Mouse (Mus musculus) ovary, postnatal 14 days (tissue): ENCODE measurements around the gene Umodl1.

ENCODE experiments used
- DNase-seq: peaks from one replicate; pipeline ENCODE4 v3.0.0; 2022; ENCODE audit warnings: low spot score

Umodl1 gene

DNA sequence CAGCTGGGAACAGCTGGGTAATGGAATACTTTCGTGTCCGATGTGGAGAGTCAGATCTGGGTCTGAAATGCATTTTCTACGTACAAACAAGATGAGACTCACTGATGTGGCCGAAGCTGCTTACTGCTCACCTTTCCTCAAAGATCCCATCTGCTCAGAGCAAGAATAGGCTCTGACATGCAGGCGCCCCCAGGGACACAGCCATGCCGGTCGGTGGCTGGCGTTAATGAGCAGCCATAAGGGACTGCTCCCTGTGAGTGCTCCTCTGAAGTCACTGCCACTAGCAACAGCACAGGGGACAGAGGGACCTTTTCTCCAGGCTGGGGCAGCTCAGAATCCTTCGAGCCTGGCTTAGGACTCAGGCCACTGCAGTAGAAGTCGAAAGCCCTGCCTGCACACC lies at the start of gene Umodl1:
TSS of gene Umodl1 (plus strand) at position 301 of the 400 bp plus-strand sequence.
- DNase-seq: no peak

DNA sequence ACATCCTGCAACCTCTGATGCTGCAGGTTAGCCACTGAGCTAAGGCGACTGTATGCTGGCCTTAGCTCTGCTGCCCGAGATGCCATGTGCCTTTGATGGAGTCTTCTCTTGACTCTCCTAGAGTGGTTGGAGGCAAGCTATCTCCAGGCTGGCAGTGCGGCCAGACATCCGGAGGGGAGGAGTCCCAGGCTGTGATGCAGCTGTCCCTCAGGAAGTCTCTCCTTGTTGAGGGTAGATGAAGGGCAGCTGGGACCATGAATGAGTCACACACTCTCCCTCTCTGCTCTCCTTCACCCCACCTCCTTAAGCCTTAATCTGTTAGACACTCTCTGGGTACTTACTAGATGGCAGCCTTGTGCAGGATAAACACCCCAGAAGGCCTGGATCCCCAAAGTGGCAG lies 46.9 kb upstream of the Umodl1 start:
- no peak for DNase-seq

DNA sequence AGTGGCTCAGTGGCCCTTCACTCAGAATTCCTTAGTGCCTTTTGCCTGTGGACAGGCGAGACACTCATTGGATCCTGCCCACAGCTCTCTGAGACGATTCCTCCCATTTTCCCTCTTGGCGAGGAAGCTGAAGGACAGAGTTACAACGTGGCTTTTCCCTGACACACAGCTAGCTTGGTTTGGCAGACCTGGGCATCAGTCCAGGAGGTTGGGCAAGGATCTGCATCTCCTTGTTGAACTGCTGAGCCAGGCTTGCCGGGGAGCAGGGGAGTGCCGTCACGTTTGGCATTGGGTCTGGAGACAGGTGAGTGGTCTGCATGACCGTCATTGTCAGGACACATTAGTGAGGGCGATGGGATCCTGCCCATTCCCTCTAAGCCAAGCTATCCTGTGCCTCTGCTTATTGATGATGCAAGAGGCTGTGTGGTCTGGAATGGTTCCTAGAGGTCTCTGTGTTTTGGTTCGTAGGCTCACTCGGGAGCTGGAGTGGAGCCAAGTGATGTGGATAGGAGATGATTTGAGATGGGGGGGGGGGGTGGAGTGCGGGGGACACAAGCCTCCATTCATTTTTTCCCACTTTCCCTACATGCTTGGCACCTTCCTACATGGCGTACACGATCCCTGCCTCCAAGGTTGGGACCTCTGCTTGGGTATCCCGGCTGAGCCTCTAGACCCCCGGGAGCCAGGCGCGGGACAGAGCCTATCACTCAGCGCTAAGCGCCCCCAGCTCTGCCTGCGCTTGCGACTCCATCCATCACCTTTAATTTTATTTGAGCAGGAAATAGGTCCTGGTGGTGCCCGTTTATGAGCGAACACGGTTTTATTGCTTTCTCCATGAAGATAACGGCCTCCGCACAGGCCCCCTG lies 43.3 kb upstream of the Umodl1 start:
- DNase-seq: peak; percentile 18

GRCm38 (mm10) chr17:30911732-30912088 lies 42.7 kb upstream of the Umodl1 start:
- no peak for DNase-seq

DNA sequence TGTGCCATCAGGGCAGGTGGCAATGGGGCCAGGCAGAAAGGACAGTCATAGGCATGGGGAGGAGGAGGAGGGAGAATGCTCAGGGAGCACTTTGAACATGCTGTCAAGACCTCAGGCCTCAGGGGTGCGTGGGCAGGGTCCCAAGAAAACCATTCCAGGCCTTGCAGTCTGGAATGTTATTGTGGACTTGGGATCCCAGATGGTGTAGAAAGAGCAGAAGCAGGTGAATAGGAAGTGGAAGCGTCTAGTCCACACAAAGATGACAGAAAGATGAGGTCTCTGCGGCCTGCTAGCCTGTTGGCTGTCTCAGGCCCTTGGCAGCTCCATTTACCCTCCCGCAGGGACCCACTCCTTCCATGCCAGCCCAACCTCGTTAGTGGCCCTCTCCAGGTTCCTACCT lies 41.9 kb upstream of the Umodl1 start:
- DNase-seq: no peak

DNA sequence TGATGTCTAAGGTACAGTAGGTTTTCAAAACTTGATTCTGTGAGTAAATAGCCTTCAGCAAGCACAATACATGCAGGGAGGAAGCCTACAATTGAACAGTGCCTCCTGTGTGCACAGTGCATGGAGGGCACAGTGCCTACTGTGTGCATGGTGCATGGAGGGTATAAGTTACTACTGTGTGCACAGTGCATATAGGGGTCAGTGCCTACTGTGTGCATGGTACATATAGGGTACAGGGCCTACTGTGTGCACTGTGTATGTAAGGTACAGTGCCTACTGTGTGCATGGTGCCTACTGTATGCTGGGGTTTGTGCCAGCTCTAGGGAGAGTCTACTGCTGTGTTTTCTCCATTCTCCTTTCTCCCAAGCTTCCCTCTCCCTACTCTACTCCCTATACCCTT lies 40.2 kb upstream of the Umodl1 start:
- no peak for DNase-seq

GRCm38 (mm10) chr17:30923566-30923965 lies 30.9 kb upstream of the Umodl1 start:
- DNase-seq: no peak

DNA sequence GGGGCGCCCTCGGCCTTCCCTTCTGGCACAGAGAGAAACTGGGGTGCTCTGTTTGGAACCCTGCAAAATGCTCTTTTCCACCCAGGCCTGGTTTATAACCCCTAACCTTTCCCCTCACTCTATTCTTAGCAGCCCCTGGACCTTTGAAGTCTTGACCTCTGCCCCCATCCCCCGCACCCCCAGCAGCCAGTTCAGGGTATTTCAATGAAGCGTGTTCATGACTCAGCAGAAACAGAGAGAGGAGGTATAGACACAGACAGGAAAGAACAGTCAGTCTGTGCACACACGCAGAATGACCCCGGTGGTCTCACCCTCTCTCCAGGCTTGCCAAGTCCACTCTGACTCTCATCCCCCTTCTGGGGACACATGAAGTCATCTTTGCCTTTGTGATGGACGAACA lies 23.6 kb upstream of the Umodl1 start:
- no peak for DNase-seq

- no peak for DNase-seq
These were observed 21.6 kb upstream of the Umodl1 start for GRCm38 (mm10) chr17:30932836-30933235.

DNA sequence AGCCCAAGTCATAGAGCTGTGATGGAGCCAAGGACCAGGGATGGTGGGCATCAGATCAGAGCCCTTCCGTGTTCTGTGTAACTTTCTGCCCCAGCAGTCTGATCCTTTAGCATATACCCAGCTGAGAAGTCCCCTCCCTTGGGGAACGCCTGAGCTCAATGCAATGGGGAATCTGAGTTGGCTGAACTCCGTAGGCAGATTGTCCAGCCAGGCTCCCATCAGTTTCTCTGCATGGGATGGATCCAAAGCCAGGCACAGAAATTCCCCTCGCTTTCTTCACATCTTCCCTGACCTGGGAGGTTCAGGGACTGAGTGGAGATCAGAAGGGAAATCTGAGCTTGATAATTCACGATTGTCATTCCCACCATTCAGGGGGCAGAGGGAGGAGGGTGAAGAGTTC lies 19.1 kb upstream of the Umodl1 start:
- no peak for DNase-seq

GRCm38 (mm10) chr17:30938554-30938953 lies 15.9 kb upstream of the Umodl1 start:
- peak; percentile 15 for DNase-seq

DNA sequence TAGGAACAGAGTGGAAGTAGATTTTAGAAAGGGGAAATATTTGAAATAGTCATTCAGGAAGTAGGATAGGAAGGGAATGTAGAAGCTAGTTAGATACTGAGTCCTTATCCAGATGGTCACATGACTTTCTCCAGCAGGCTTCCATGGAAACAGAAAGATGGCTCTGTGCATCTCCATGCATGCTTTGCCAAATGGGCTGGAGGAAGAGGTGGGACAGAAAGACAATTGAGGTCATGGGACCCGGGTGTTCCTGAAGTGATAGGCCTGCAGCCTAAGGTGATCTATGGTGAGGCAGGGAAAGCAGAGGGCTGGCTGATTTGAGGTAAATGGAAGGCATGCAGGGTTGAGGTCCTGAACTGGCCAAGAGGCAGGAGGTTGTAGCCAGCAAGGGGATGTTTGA lies 6.1 kb upstream of the Umodl1 start:
- no peak for DNase-seq

DNA sequence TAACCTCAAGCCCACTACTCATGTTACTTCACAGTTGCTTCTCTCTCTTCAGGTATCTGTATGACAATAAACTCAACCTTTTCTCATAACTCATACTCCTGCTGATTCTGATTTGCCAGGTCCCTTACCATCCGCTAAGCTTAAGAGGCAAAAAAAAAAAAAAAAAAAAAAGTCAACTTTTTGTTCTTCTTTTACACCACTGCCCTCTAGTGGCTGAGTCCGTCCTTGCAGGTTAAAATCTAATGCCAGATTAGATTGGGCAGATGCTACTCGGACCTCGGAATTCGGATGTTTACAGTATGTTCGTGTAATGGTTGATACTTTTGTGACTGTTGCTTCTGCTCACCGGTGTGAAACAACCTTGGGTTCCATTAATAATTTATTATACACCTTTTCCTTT lies 3.7 kb upstream of the Umodl1 start:
- peak; percentile 68 for DNase-seq

GRCm38 (mm10) chr17:30951600-30951999 lies 2.8 kb upstream of the Umodl1 start:
- DNase-seq: no peak

DNA sequence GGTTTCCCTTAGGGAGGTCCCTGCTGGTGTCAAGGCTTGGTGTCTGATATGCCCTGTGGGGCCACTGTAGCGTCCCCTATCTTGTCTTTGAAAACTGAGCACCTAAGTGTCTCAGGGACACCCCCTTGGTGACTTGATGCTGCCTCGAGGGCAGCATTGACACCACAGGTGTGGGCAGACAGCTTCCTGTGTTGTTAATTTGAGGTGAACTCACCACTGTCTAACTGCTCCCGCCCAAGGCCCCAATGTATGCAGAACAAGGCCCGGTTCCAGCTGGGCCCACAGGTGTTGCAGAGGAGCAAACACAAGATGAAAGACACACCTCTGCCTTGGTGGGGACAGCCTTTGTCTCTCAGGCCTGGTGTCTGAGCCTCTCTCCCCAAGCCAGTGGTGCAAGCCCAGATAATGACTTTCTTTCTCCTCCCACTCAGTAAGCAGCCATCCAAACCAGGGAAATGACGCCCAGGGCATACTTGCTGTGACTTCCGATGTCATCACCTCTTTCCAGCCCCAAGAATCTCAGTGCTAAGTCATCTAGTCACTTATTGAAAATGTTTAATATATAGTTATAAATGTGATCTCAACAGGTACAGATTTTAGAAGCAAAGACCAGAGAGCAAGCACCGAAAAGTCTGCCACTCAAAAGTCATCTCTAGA lies 7.6 kb downstream of the Umodl1 start:
- no peak for DNase-seq

DNA sequence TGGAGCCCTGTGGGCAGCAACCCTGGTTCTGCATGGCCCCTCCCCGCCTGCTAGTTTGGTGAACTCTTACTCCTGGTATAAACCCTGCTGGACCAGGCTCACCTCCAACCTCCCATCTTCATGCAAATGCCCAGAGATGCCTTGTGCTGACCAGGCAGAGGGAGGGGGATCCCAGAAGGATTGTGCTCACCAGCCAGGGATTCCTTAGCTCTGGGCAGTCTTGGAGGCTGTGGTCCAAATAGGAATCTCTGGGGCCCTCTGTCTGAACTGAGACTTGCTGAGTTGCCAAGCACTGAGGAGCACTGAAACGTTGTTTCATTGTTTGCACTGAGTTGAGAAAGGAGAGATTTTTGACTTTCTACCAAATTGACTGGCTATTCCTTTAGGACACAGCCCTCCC lies 8.4 kb downstream of the Umodl1 start:
- no peak for DNase-seq

DNA sequence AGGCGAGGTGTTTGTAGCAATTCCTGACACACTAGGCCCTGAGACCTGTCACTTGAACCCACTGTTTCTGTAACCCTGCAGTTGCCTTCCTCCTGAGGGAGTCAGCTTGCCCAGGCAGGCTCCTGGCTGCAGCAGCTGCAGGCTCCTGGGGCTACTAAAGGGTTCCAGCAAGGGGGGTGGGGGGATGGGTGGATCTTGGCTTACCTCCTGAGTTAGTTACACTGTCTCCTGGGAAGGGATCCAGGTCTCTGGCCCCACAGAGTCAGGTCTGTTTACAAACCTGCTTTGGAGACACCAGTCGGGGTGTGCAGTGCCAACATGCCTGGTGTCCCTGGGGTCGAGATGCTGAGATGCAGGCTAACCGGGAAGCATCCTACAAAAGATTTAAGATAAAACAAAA lies 15.5 kb downstream of the Umodl1 start:
- no peak for DNase-seq

- DNase-seq: no peak
These were observed 17.4 kb downstream of the Umodl1 start for GRCm38 (mm10) chr17:30971877-30972276.

- DNase-seq: no peak
These were observed 18.9 kb downstream of the Umodl1 start for GRCm38 (mm10) chr17:30973332-30973731.

DNA sequence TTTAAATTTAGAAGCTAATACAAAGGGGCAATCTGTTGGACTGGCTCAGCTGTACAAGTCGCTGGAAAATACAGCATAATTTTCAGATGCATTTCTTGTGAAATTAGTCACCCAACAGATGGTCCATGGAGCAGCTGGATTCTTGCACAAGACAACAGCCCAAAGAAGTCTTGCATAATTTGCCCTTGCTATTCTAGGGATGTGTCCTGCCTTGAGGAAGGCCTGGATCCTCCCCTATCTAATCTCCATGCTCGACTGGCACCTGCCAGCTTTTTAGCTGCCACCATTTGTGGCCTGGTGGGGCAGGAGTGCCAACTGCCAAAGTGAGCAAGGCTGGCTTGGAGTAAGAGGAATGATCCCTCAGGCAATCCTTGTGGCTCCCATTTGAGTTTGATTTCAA lies 22.9 kb downstream of the Umodl1 start:
- DNase-seq: no peak

DNA sequence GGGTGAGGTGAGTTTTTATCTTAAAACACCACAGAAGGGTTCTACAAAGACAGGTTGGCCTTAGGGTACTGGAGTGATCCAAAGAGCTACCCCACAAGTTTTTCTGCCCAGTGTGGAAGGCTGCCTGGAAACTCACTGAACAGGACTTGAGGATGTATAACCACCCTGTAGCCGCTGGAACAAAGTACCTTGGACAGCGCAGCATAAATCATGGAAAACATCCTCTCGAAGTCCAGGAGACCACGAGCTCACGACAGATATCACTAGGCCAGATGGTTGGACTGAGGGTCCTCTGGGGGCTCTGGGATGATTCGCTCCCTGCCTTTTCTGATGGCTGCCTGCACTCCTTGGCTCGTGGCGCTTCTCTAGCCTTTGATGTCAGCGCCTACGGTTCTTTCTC lies 24.1 kb downstream of the Umodl1 start:
- DNase-seq: no peak

DNA sequence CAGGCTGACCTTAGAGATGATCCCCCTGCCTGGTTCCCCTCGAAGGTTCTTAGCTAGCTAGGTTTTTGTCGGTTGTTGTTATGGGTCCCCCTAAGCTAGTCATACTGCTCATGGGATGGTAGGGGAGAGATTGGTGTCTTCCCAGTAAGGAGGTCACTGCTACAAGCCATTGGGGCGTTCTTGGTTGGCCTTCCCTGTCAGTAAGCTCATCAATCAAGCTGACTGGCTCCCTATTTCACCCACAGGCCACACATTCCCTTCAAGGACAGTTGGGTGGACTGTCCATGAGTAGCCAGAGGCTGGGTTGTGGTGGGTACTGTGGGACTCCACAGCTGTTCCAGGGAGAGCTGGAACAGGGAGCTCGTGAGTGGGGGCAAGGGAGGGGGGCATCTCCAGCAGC lies 29.1 kb downstream of the Umodl1 start:
- DNase-seq: no peak

GRCm38 (mm10) chr17:30990254-30990653 lies 35.8 kb downstream of the Umodl1 start:
- DNase-seq: no peak

- no peak for DNase-seq
These were observed 41.9 kb downstream of the Umodl1 start for GRCm38 (mm10) chr17:30996296-30996695.
